Mouse (Mus musculus) cerebellum, adult 2 months (tissue): Measurements from ENCODE around the gene Ttn. TPM values are rescaled to one million over a fixed set of nuclear protein-coding genes. Genes with fewer than 3 reads are reported as not detected.

Experiments used
- DNase-seq, 2 experiments: peaks; one replicate each; pipeline ENCODE4 v3.0.0; 2021
- H3K27ac ChIP-seq: fragments of 200-500 bp; 2 replicates; pipeline ENCODE4 v1.5.1; 2012; ENCODE audit warnings: low read length, control low read depth, inconsistent platforms; ENCODE audit not compliant: insufficient read depth
- H3K27me3 ChIP-seq: fragments of 200-500 bp; 2 replicates; pipeline ENCODE4 v1.6.1; 2012; ENCODE audit warnings: inconsistent platforms, mild to moderate bottlenecking, low read length, moderate library complexity; ENCODE audit not compliant: control insufficient read depth, insufficient read depth
- H3K4me1 ChIP-seq: fragments of 200-500 bp; 2 replicates; pipeline ENCODE4 v1.6.1; 2011; ENCODE audit warnings: low read length; ENCODE audit not compliant: control insufficient read depth, insufficient read depth
- H3K4me3 ChIP-seq: fragments of 200-500 bp; replicated peaks from 2 replicates; pipeline ENCODE3; 2011; ENCODE audit warnings: mild to moderate bottlenecking, low read depth, low read length, control low read depth; ENCODE audit not compliant: insufficient read depth
- CTCF ChIP-seq: fragments of 200-500 bp; IDR thresholded peaks from 2 replicates; pipeline ENCODE4 v1.5.1; 2011; ENCODE audit warnings: low read depth, mild to moderate bottlenecking, control low read depth, low read length, moderate library complexity, borderline replicate concordance; ENCODE audit not compliant: insufficient read depth
- POLR2A ChIP-seq: fragments of 200-500 bp; IDR thresholded peaks from 2 replicates; pipeline ENCODE4 v1.6.1; 2011; ENCODE audit warnings: low read length, control low read depth, borderline replicate concordance; ENCODE audit not compliant: insufficient read depth
- WGBS: fragments of 180-500 bp; shearing (Covaris S2); methylation state at CpG from one replicate; pipeline ENCODE4 v1.1.7; 2018; 5-methylcytosine and 5-hydroxymethylcytosine counted together
- polyA plus RNA-seq: library from polyadenylated mRNA; depleted of rRNA; stranded (reverse); fragments of >200 nt; gene quantifications from 2 replicates; pipeline ENCODE4 v1.2.3, GENCODE M21; 2012

The Ttn gene
- polyA plus RNA-seq, 1 experiment = 0.47 TPM

GRCm38 (mm10) chr2:76693765-76694164, 288.6 kb downstream of the Ttn start:
- DNase-seq = no peak
- TF ChIP-seq POLR2A (no peak), CTCF (no peak)
- 79% methylated on average over 5 of the region's 5 CpGs for WGBS

DNA sequence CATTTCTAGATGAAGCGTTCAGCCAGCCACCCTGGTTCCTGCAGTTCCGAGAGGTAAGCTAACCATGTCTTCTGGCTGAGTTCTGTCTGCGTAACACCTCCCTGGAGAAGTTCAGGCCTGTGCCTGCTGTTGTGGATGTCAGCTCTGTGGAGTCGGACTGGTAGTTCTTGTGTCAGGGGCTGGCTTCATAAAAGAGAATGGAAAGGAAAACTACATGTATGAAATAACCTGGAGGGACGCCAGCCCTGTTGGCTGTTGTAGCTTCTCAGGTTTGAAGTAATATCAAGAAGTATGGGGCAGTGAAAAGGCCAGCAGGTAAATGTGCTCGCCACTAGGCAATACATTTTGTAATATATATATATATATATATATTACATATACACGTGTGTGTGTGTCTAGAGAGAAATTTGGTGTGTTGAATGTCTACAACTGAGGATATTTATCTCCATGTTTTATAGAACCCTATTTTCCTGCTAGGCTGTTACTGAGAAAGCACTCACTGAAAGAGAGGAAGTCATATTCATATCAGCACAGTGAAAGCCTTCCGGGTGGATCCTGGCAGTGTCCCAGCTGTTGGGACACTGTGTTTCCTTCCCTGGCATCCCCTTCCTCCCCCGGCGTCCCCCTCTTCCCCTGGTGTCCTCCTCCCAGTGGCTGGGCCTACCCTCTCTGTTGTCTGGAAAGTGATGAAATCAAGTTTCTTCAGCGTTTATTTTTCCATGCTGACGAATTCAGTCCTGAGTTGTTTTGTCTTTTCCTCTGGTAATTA, 291.7 kb downstream of the Ttn start:
- Histone ChIP-seq H3K4me3 (no peak overlapping the region), H3K27me3 (no peaks in the 10 kb centered on the region), H3K27ac (no peak overlapping the region), H3K4me1 (no peaks in the 10 kb centered on the region)
- 74% methylated on average over 12 of the region's 12 CpGs for WGBS
- no peak for DNase-seq
- TF ChIP-seq CTCF (no peak), POLR2A (no peak)

More at GRCm38 (mm10) chr2:76693765-76694164, 288.6 kb downstream of the Ttn start:
- H3K4me1 ChIP-seq = no peaks in the 10 kb centered on the region
- no peak overlapping the region for H3K4me3 ChIP-seq
- no peaks in the 10 kb centered on the region for H3K27me3 ChIP-seq
- no peak overlapping the region for H3K27ac ChIP-seq

- no peak for TF ChIP-seq CTCF
- TF ChIP-seq POLR2A = no peak
- WGBS = 82% methylated on average over 7 of the region's 7 CpGs
- no peak for DNase-seq
- Histone ChIP-seq H3K4me1 (no peaks in the 10 kb centered on the region), H3K27me3 (no peaks in the 10 kb centered on the region), H3K4me3 (no peak overlapping the region), H3K27ac (no peak overlapping the region)
Observed at GRCm38 (mm10) chr2:76688162-76688561, 294.2 kb downstream of the Ttn start.

DNA sequence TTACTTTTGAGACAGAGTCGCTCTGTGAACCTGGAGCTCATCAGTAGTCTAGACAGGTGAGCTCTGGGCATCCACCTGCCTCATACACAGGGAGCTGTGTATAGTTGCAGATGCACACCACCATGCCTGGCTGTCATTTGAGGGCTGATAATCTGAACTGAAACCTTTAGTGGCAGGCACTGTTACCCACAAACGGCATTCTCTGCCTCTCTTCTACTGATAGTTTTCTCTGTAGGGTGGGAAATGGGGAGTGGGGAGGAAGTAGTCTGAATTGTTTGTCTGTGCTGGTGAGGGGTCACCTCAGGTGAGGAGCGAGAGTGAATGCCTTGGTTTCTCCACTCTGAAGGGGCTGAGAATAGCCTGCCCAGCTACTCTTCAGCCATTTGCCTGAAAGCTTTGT, 294.7 kb downstream of the Ttn start:
- Histone ChIP-seq H3K27ac (no peak overlapping the region), H3K4me3 (no peak overlapping the region), H3K27me3 (no peaks in the 10 kb centered on the region), H3K4me1 (no peaks in the 10 kb centered on the region)
- no peak for DNase-seq
- TF ChIP-seq POLR2A (no peak), CTCF (no peak)
- WGBS = 79% methylated on average over 3 of the region's 3 CpGs

DNA sequence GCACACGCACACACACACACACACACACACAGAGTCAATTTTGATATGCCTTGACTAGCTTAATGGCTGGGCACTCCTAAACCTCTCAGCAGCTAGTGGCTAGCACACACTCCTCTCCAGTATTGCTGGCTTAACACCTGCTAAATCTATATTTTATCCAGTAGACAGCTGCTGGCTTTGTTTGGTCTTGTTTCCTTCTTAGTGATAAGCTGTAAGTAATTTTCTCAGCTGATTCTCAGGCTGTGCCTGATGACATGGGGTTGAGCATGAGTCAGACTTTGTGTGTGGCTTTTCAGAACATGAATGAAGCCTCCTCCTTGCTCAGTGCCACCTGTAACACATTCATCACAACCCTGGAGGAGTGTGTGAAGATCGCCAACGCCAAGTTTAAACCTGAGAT, 295.4 kb downstream of the Ttn start:
- H3K4me3 ChIP-seq = no peak overlapping the region
- no peak for DNase-seq
- TF ChIP-seq POLR2A (no peak), CTCF (no peak)
- H3K4me1 ChIP-seq = no peaks in the 10 kb centered on the region
- H3K27ac ChIP-seq = no peak overlapping the region
- 94% methylated on average over 3 of the region's 3 CpGs for WGBS
- H3K27me3 ChIP-seq = no peaks in the 10 kb centered on the region

GRCm38 (mm10) chr2:76682301-76682700, 300.0 kb downstream of the Ttn start:
- TF ChIP-seq POLR2A (no peak), CTCF (no peak)
- H3K27me3 ChIP-seq = no peaks in the 10 kb centered on the region
- H3K27ac ChIP-seq = no peak overlapping the region
- H3K4me3 ChIP-seq = no peak overlapping the region
- DNase-seq = no peak
- WGBS = 95% methylated on average over 8 of the region's 8 CpGs
- H3K4me1 ChIP-seq = no peaks in the 10 kb centered on the region

DNA sequence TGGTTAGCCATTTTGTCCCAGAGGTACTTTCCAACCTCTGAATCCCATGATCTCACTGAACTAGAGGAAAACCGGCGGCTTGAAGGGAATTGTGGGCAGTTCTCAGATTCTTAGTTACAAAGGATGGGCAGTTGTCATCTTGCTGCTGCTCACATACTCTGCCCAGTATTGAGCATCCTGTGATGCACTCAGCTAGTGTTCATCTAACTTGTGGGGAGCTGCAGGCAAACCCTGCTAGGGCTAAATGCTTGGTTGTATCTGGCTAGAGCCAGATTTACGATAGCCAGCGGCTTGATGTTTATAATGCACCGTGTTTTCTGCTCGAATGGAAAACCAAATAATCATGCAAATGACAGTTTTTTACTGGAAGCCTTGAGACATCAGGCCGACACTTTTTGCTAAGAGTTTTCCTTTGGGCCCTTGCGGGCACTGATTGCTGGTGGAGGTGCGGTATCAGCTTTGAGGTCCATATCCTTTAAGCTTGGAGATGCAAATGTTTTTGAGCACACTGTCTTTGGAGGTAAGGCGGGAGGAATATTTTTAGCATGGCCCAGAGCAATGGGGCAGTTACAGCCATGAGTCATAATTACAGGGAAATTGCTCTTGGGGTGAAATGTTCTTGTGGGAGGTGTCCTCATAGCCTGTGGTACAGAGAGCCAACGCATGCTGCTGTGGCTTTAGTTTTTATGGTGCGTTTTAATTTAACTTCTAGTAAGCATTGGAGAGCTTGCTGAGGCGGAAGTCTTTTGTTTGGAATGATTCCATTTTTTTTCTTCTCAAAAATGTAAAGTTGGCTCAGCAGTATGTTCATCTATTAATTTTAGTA, 305.7 kb downstream of the Ttn start:
- Histone ChIP-seq H3K4me3 (peak overlapping the region; percentile 65), H3K27me3 (no peaks in the 10 kb centered on the region), H3K27ac (no peak overlapping the region), H3K4me1 (no peaks in the 10 kb centered on the region)
- TF ChIP-seq CTCF (no peak), POLR2A (no peak)
- WGBS = 31% methylated on average over 13 of the region's 13 CpGs
- no peak for DNase-seq
